Mouse (Mus musculus): ENCODE results near the gene Pycr1. TPM values are rescaled to one million over a fixed set of nuclear protein-coding genes. Genes with fewer than 3 reads are reported as not detected.

Pycr1 gene
- polyA plus RNA-seq, 1 experiment from 2014 or later: 25.4 TPM

- H3K36me3 ChIP-seq: no peaks in the 10 kb centered on the region
- H3K27ac ChIP-seq: no peak overlapping the region
- H3K4me3 ChIP-seq: no peak overlapping the region
- peaks cover 6% of the 10 kb centered on the region for H3K4me1 ChIP-seq
- ATAC-seq (ENCODE audit: borderline replicate concordance, extremely low read depth, low FRiP score, low TSS enrichment): no peak
- 64% methylated on average over 3 of the region's 3 CpGs for WGBS
- H3K27me3 ChIP-seq: peaks cover 38% of the 10 kb centered on the region
- no peak overlapping the region for H3K4me2 ChIP-seq
- no peak overlapping the region for H3K9ac ChIP-seq
- no peaks in the 10 kb centered on the region for H3K9me3 ChIP-seq
These were observed 8.3 kb upstream of the Pycr1 start for GRCm38 (mm10) chr11:120651872-120652271.

GRCm38 (mm10) chr11:120648001-120648476 lies 4.5 kb upstream of the Pycr1 start, which contains the start of gene Myadml2:
TSS of gene Myadml2 (minus strand) at chr11:120648158.
- Histone ChIP-seq H3K9me3 (no peaks in the 10 kb centered on the region), H3K36me3 (no peaks in the 10 kb centered on the region), H3K9ac (no peak within 1 kb of the TSS; the same call in 1 of the 2 replicates), H3K27ac (no peak within 1 kb of the TSS), H3K27me3 (peaks cover 29% of the 10 kb centered on the region), H3K4me1 (peaks cover 14% of the 10 kb centered on the region), H3K4me3 (peak within 1 kb of the TSS; percentile 19), H3K4me2 (peak within 1 kb of the TSS; percentile 45)
- WGBS: 4% methylated on average over 13 of the region's 13 CpGs
- no peak for ATAC-seq (ENCODE audit: borderline replicate concordance, extremely low read depth, low FRiP score, low TSS enrichment)

- WGBS: 72% methylated on average over 35 of the region's 35 CpGs
- H3K27ac ChIP-seq: no peak overlapping the region
- ATAC-seq (ENCODE audit: borderline replicate concordance, extremely low read depth, low FRiP score, low TSS enrichment): no peak
- no peaks in the 10 kb centered on the region for H3K36me3 ChIP-seq
- no peaks in the 10 kb centered on the region for H3K9me3 ChIP-seq
- peaks cover 22% of the 10 kb centered on the region for H3K4me1 ChIP-seq
- H3K9ac ChIP-seq: no peak overlapping the region; the same call in 1 of the 2 replicates
- peaks cover 35% of the 10 kb centered on the region for H3K27me3 ChIP-seq
- peak overlapping the region; percentile 45 for H3K4me2 ChIP-seq
- H3K4me3 ChIP-seq: peak overlapping the region; percentile 19; the same call in 1 of the 2 replicates
These were observed 3.7 kb upstream of the Pycr1 start for GRCm38 (mm10) chr11:120647047-120647830.

- H3K4me2 ChIP-seq: peak overlapping the region; percentile 96
- peaks cover 21% of the 10 kb centered on the region for H3K27me3 ChIP-seq
- no peaks in the 10 kb centered on the region for H3K36me3 ChIP-seq
- peak overlapping the region; percentile 54 for H3K9ac ChIP-seq
- H3K4me3 ChIP-seq: peak overlapping the region; percentile 55
- WGBS: 1% methylated on average over 18 of the region's 18 CpGs
- ATAC-seq (ENCODE audit: borderline replicate concordance, extremely low read depth, low FRiP score, low TSS enrichment): peak; percentile 27; the same call in 1 of the 2 replicates
- H3K4me1 ChIP-seq: peaks cover 21% of the 10 kb centered on the region
- no peak overlapping the region for H3K27ac ChIP-seq
- H3K9me3 ChIP-seq: no peaks in the 10 kb centered on the region
These were observed 499 bp downstream of the Pycr1 start for GRCm38 (mm10) chr11:120642939-120643600.

- 76% methylated on average over 8 of the region's 8 CpGs for WGBS
- Histone ChIP-seq H3K9me3 (no peaks in the 10 kb centered on the region), H3K4me1 (peaks cover 17% of the 10 kb centered on the region), H3K4me3 (no peak overlapping the region), H3K27ac (no peak overlapping the region), H3K4me2 (peak overlapping the region; percentile 96), H3K27me3 (peaks cover 9% of the 10 kb centered on the region; the same call in 1 of the 2 replicates), H3K9ac (peak overlapping the region; percentile 54; the same call in 1 of the 2 replicates), H3K36me3 (no peaks in the 10 kb centered on the region)
- no peak for ATAC-seq (ENCODE audit: borderline replicate concordance, extremely low read depth, low FRiP score, low TSS enrichment)
These were observed 1.7 kb downstream of the Pycr1 start for GRCm38 (mm10) chr11:120641869-120642268.

- 61% methylated on average over 9 of the region's 9 CpGs for WGBS
- no peak for ATAC-seq (ENCODE audit: borderline replicate concordance, extremely low read depth, low FRiP score, low TSS enrichment)
- Histone ChIP-seq H3K9ac (no peak overlapping the region), H3K4me2 (no peak overlapping the region), H3K36me3 (no peaks in the 10 kb centered on the region), H3K27me3 (peaks cover 8% of the 10 kb centered on the region; the same call in 1 of the 2 replicates), H3K27ac (no peak overlapping the region), H3K4me1 (peaks cover 17% of the 10 kb centered on the region), H3K9me3 (no peaks in the 10 kb centered on the region), H3K4me3 (no peak overlapping the region)
These were observed 2.3 kb downstream of the Pycr1 start for GRCm38 (mm10) chr11:120641255-120641654.

GRCm38 (mm10) chr11:120634810-120635209 lies 8.8 kb downstream of the Pycr1 start:
- Histone ChIP-seq H3K27me3 (no peaks in the 10 kb centered on the region), H3K4me1 (peaks cover 34% of the 10 kb centered on the region), H3K4me3 (no peak overlapping the region), H3K4me2 (no peak overlapping the region), H3K9me3 (no peaks in the 10 kb centered on the region), H3K9ac (no peak overlapping the region), H3K36me3 (no peaks in the 10 kb centered on the region), H3K27ac (no peak overlapping the region)
- 86% methylated on average over 5 of the region's 5 CpGs for WGBS
- ATAC-seq (ENCODE audit: borderline replicate concordance, extremely low read depth, low FRiP score, low TSS enrichment): no peak

- 12% methylated on average over 53 of the region's 58 CpGs for WGBS
- ATAC-seq (ENCODE audit: borderline replicate concordance, extremely low read depth, low FRiP score, low TSS enrichment): peak; percentile 91
These were observed 9.8 kb downstream of the Pycr1 start, which contains the start of gene Mafg for GRCm38 (mm10) chr11:120633520-120634343. TSS of gene Mafg (minus strand) at chr11:120633600.

GRCm38 (mm10) chr11:120632559-120633519 lies 10.7 kb downstream of the Pycr1 start:
- peak; percentile 88 for ATAC-seq (ENCODE audit: borderline replicate concordance, extremely low read depth, low FRiP score, low TSS enrichment)
- Histone ChIP-seq H3K4me3 (peak overlapping the region; percentile 93), H3K27ac (peak overlapping the region; percentile 85), H3K36me3 (peaks cover 10% of the 10 kb centered on the region), H3K4me2 (peak overlapping the region; percentile 80), H3K9me3 (no peaks in the 10 kb centered on the region), H3K4me1 (peaks cover 39% of the 10 kb centered on the region), H3K9ac (peak overlapping the region; percentile 91), H3K27me3 (no peaks in the 10 kb centered on the region)
- under 1% methylated on average over 96 of the region's 116 CpGs for WGBS

More at GRCm38 (mm10) chr11:120633520-120634343, 9.8 kb downstream of the Pycr1 start, which contains the start of gene Mafg:
- H3K4me1 ChIP-seq: peaks cover 39% of the 10 kb centered on the region
- H3K36me3 ChIP-seq: peaks cover 8% of the 10 kb centered on the region
- H3K27ac ChIP-seq: peak within 1 kb of the TSS; percentile 85
- H3K4me2 ChIP-seq: peak within 1 kb of the TSS; percentile 80
- no peaks in the 10 kb centered on the region for H3K27me3 ChIP-seq
- peak within 1 kb of the TSS; percentile 91 for H3K9ac ChIP-seq
- H3K4me3 ChIP-seq: peak within 1 kb of the TSS; percentile 93
- H3K9me3 ChIP-seq: no peaks in the 10 kb centered on the region

- H3K36me3 ChIP-seq: peaks cover 17% of the 10 kb centered on the region
- peak overlapping the region; percentile 85 for H3K27ac ChIP-seq
- ATAC-seq (ENCODE audit: borderline replicate concordance, extremely low read depth, low FRiP score, low TSS enrichment): no peak
- no peaks in the 10 kb centered on the region for H3K9me3 ChIP-seq
- H3K4me3 ChIP-seq: peak overlapping the region; percentile 93
- peak overlapping the region; percentile 91 for H3K9ac ChIP-seq
- peaks cover 39% of the 10 kb centered on the region for H3K4me1 ChIP-seq
- WGBS: 44% methylated on average over 4 of the region's 4 CpGs
- peak overlapping the region; percentile 80 for H3K4me2 ChIP-seq
- no peaks in the 10 kb centered on the region for H3K27me3 ChIP-seq
These were observed 11.7 kb downstream of the Pycr1 start for GRCm38 (mm10) chr11:120631726-120632448.

All from lung, embryonic 15.5 days (tissue).